Mouse (Mus musculus) CH12F3 (cell line): Measurements from ENCODE around the gene Phtf1.

ENCODE experiments used
- in situ Hi-C: fragments of 300-500 bp; cut with MboI; formaldehyde crosslinking; loops from 2 replicates; pipeline ENCODE4 v1.14.3; 2020; ENCODE audit warnings: low sequenced_read_pairs

The Phtf1 gene

GRCm38 (mm10) chr3:103967861-103968691, at the start of gene Phtf1:
TSS of gene Phtf1 (plus strand) at chr3:103968110.
- in situ Hi-C loops = no loop called here

- in situ Hi-C loops = no loop called here
Observed at GRCm38 (mm10) chr3:103920094-103920493, 47.8 kb upstream of the Phtf1 start.

GRCm38 (mm10) chr3:103925302-103925701, 42.6 kb upstream of the Phtf1 start:
- in situ Hi-C loops = no loop called here

GRCm38 (mm10) chr3:103927511-103927910, 40.4 kb upstream of the Phtf1 start:
- in situ Hi-C loops = no loop called here

- in situ Hi-C loops = no loop called here
Observed at GRCm38 (mm10) chr3:103944794-103945562, 22.9 kb upstream of the Phtf1 start.

- in situ Hi-C loops = no loop called here
Observed at GRCm38 (mm10) chr3:103948666-103949065, 19.2 kb upstream of the Phtf1 start.

- in situ Hi-C loops = no loop called here
Observed at GRCm38 (mm10) chr3:103960622-103961021, 7.3 kb upstream of the Phtf1 start.

- in situ Hi-C loops = no loop called here
Observed at GRCm38 (mm10) chr3:103967231-103967630, 679 bp upstream of the Phtf1 start.

GRCm38 (mm10) chr3:103968701-103969100, 791 bp downstream of the Phtf1 start:
- in situ Hi-C loops = no loop called here

GRCm38 (mm10) chr3:103971157-103971556, 3.2 kb downstream of the Phtf1 start:
- in situ Hi-C loops = no loop called here

- in situ Hi-C loops = no loop called here
Observed at GRCm38 (mm10) chr3:103984556-103984955, 16.6 kb downstream of the Phtf1 start.

GRCm38 (mm10) chr3:103985194-103985593, 17.3 kb downstream of the Phtf1 start:
- in situ Hi-C loops = no loop called here

- in situ Hi-C loops = no loop called here
Observed at GRCm38 (mm10) chr3:103987831-103988432, 20.0 kb downstream of the Phtf1 start.

- in situ Hi-C loops = no loop called here
Observed at GRCm38 (mm10) chr3:103989352-103989751, 21.4 kb downstream of the Phtf1 start.

GRCm38 (mm10) chr3:103991271-103991670, 23.4 kb downstream of the Phtf1 start:
- in situ Hi-C loops = no loop called here

- in situ Hi-C loops = no loop called here
Observed at GRCm38 (mm10) chr3:103998724-103999123, 30.8 kb downstream of the Phtf1 start.

- in situ Hi-C loops = no loop called here
Observed at GRCm38 (mm10) chr3:104006896-104007466, 39.1 kb downstream of the Phtf1 start.

GRCm38 (mm10) chr3:104007479-104007878, 39.6 kb downstream of the Phtf1 start:
- in situ Hi-C loops = no loop called here

GRCm38 (mm10) chr3:104009924-104010662, 42.2 kb downstream of the Phtf1 start:
- in situ Hi-C loops = no loop called here

GRCm38 (mm10) chr3:104011972-104012371, 44.1 kb downstream of the Phtf1 start:
- in situ Hi-C loops = no loop called here

- in situ Hi-C loops = no loop called here
Observed at GRCm38 (mm10) chr3:104017931-104018330, 50.0 kb downstream of the Phtf1 start.
